Mouse (Mus musculus): ENCODE measurements around the gene Upf1.

GRCm38 (mm10) chr8:70323716-70324115 is 29.4 kb downstream of the Upf1 start:
- no peak for TF ChIP-seq CTCF (IDR thresholded peaks at IDR 0.05)
- no peak for TF ChIP-seq EP300 (IDR thresholded peaks at IDR 0.05)
